Comparison of ENCODE assay signal across 8 mouse cellular contexts in the genomic region with DNA sequence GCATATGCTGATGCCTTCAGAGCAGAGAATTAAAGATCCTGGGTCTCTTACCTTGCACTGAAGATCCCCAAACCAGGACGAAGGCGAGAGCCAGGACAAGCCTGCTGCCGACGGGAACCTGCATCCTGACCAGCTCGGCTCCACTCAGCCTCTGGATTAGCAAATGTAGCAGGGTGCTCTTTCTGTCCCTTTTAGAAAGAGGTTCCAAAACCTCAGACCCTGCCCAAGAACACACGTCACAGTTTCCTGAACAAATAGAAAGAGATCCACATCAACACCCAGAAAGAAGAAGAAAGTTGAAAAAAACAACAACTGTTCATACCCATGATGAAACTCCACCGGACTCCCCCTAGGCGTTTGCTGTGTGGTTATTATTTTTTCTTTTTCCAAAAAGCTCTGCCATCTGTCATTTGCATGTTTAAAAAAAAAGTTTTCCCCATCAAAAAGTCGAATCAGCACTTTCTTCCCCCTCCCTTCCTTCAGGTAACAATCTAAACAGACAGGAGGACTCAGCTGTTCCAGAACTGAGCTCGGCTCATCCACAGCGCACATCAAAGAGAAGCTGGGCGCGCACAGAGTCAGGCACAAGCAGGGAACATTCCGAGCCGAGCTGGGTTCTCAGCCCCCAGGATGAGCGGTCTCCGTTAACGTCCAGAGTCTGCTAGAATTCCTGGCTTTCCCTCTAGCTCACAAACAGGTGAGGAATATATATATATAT. TPM values are rescaled to one million over a fixed set of nuclear protein-coding genes. Genes with fewer than 3 reads are reported as not detected.
A peak's percentile ranks its signal among the peaks of the same experiment; 100 is the strongest.
DNase-seq lines count a peak whose midpoint lies in the region; ATAC-seq and TF ChIP-seq lines count a peak whose summit lies in the region.

No protein-coding gene starts in this region.

- no peak overlapping the region for H3K27ac ChIP-seq in cerebellum, adult 2 months (ENCODE audit: insufficient read depth, low read length)
- H3K27ac ChIP-seq in kidney, adult 2 months (ENCODE audit: insufficient read depth, low read depth, low read length): peak overlapping the region; percentile 82
- H3K27ac ChIP-seq in lung, embryonic 15.5 days: peak overlapping the region; percentile 69
- H3K27ac ChIP-seq in olfactory bulb, adult 2 months (ENCODE audit: insufficient read depth, low read depth, low read length): no peak overlapping the region

- peak overlapping the region; percentile 65 for H3K4me2 ChIP-seq in lung, embryonic 15.5 days

- 15% methylated on average over 18 of the region's 18 CpGs for WGBS in cerebellum, adult 2 months
- WGBS in kidney, adult 2 months: 9% methylated on average over 18 of the region's 18 CpGs
- WGBS in lung, embryonic 15.5 days: 8% methylated on average over 18 of the region's 18 CpGs
- 10% methylated on average over 18 of the region's 18 CpGs for WGBS in olfactory bulb, adult 2 months

- H3K9me3 ChIP-seq in lung, embryonic 15.5 days: no peaks in the 10 kb centered on the region

- DNase-seq in cerebellum, adult 2 months: no peak
- no peak for DNase-seq in cerebellum, postnatal 36 days
- peak; percentile 59 for DNase-seq in embryo, embryonic 11 days
- peak; percentile 87 to 89 for DNase-seq in heart, adult 9 months (ENCODE audit: low spot score in 2 of 2)
- DNase-seq in kidney, adult 2 months: peak; percentile 86
- no peak for DNase-seq in cerebellum, adult 18-20 months

- no peak for TF ChIP-seq POLR2A in cerebellum, adult 2 months (IDR thresholded peaks at IDR 0.05; ENCODE audit: borderline replicate concordance, insufficient read depth, low read length)
- TF ChIP-seq POLR2A in kidney, adult 2 months (IDR thresholded peaks at IDR 0.05; ENCODE audit: low read depth, low read length): peak; percentile 60
- no peak for TF ChIP-seq POLR2A in olfactory bulb, adult 2 months (IDR thresholded peaks at IDR 0.05; ENCODE audit: insufficient read depth, low read depth, low read length)

- no peak overlapping the region for H3K9ac ChIP-seq in lung, embryonic 15.5 days

- no peak for TF ChIP-seq CTCF in cerebellum, adult 2 months (IDR thresholded peaks at IDR 0.05; ENCODE audit: borderline replicate concordance, insufficient read depth, low read depth, low read length)
- TF ChIP-seq CTCF in kidney, adult 2 months (conservative IDR thresholded peaks at IDR 0.05; ENCODE audit: insufficient read depth, insufficient read length, low read depth, low read length): no peak
- TF ChIP-seq CTCF in olfactory bulb, adult 2 months (IDR thresholded peaks at IDR 0.05; ENCODE audit: insufficient read depth, low read depth, low read length): no peak

- peak overlapping the region; percentile 39 for H3K4me3 ChIP-seq in cerebellum, adult 2 months (replicated peaks; ENCODE audit: insufficient read depth, low read depth, low read length)
- peak overlapping the region; percentile 53 for H3K4me3 ChIP-seq in kidney, adult 2 months (ENCODE audit: insufficient read depth, low read depth, low read length)
- H3K4me3 ChIP-seq in lung, embryonic 15.5 days: peak overlapping the region; percentile 34
- H3K4me3 ChIP-seq in olfactory bulb, adult 2 months (ENCODE audit: insufficient read depth, low read depth, low read length): peak overlapping the region; percentile 34

- no peaks in the 10 kb centered on the region for H3K4me1 ChIP-seq in cerebellum, adult 2 months (ENCODE audit: control insufficient read depth, insufficient read depth, low read length)
- H3K4me1 ChIP-seq in kidney, adult 2 months (ENCODE audit: control insufficient read depth, insufficient read depth, low read length): no peaks in the 10 kb centered on the region
- peaks cover 12% of the 10 kb centered on the region; the same call in 1 of the 2 replicates for H3K4me1 ChIP-seq in lung, embryonic 15.5 days
- H3K4me1 ChIP-seq in olfactory bulb, adult 2 months (ENCODE audit: control insufficient read depth, insufficient read depth, low read length): 0 out of 2 replicates have a peak, but pooled peaks cover 3% of the 10 kb centered on the region

- no peak for ATAC-seq in lung, embryonic 15.5 days (ENCODE audit: borderline replicate concordance, extremely low read depth, low FRiP score, low TSS enrichment)

- H3K36me3 ChIP-seq in kidney, adult 2 months (ENCODE audit: control insufficient read depth, insufficient read depth, low read length): no peaks in the 10 kb centered on the region
- H3K36me3 ChIP-seq in lung, embryonic 15.5 days: no peaks in the 10 kb centered on the region

- H3K27me3 ChIP-seq in cerebellum, adult 2 months (ENCODE audit: control insufficient read depth, insufficient read depth, low read length): no peaks in the 10 kb centered on the region; the same call in 1 of the 2 replicates
- H3K27me3 ChIP-seq in kidney, adult 2 months (replicated peaks; ENCODE audit: control insufficient read depth, insufficient read depth, low read length): no peaks in the 10 kb centered on the region
- peaks cover 8% of the 10 kb centered on the region; the same call in 1 of the 2 replicates for H3K27me3 ChIP-seq in lung, embryonic 15.5 days

RNA-seq across cellular contexts. Expression of gene Srgn, which starts 19.5 kb away (rescaled TPM):
- polyA plus RNA-seq in cerebellum, adult 2 months (2012; rRNA removed): 11.2 and 11.3 TPM in 2 replicates
- polyA plus RNA-seq in kidney, adult 2 months (2012; rRNA removed): 20.8 and 34.2 TPM in 2 replicates
- polyA plus RNA-seq in lung, embryonic 15.5 days (2015; fragmentation: Nextera tagmentation; extraction: Ambion mirVana): 43.0 and 50.5 TPM in 2 replicates
- not detected in 2 replicates for polyA plus RNA-seq in olfactory bulb, adult 2 months (2012; ENCODE audit: insufficient read depth, insufficient read length, low replicate concordance, missing spikeins)

RNA-seq across cellular contexts. Expression of gene Vps26a, which starts 21.1 kb away (rescaled TPM):
- 37.1 and 39.2 TPM in 2 replicates for polyA plus RNA-seq in cerebellum, adult 2 months (2012; rRNA removed)
- polyA plus RNA-seq in kidney, adult 2 months (2012; rRNA removed): 16.7 and 24.5 TPM in 2 replicates
- 77.6 and 79.0 TPM in 2 replicates for polyA plus RNA-seq in lung, embryonic 15.5 days (2015; fragmentation: Nextera tagmentation; extraction: Ambion mirVana)
- polyA plus RNA-seq in olfactory bulb, adult 2 months (2012; ENCODE audit: insufficient read depth, insufficient read length, low replicate concordance, missing spikeins): not detected in 2 replicates

RNA-seq across cellular contexts. Expression of gene Supv3l1, which starts 58.2 kb away (rescaled TPM):
- polyA plus RNA-seq in cerebellum, adult 2 months (2012; rRNA removed): 37.3 TPM in 2 replicates
- polyA plus RNA-seq in kidney, adult 2 months (2012; rRNA removed): 22.9 and 25.4 TPM in 2 replicates
- 26.0 and 27.0 TPM in 2 replicates for polyA plus RNA-seq in lung, embryonic 15.5 days (2015; fragmentation: Nextera tagmentation; extraction: Ambion mirVana)
- polyA plus RNA-seq in olfactory bulb, adult 2 months (2012; ENCODE audit: insufficient read depth, insufficient read length, low replicate concordance, missing spikeins): not detected in 2 replicates

RNA-seq across cellular contexts. Expression of gene 4930507D05Rik, which starts 58.5 kb away (rescaled TPM):
- 0.49 and 0.70 TPM in 2 replicates for polyA plus RNA-seq in cerebellum, adult 2 months (2012; rRNA removed)
- polyA plus RNA-seq in kidney, adult 2 months (2012; rRNA removed): 0.14 and 0.16 TPM in 2 replicates
- polyA plus RNA-seq in lung, embryonic 15.5 days (2015; fragmentation: Nextera tagmentation; extraction: Ambion mirVana): 0.46 and 0.55 TPM in 2 replicates
- polyA plus RNA-seq in olfactory bulb, adult 2 months (2012; ENCODE audit: insufficient read depth, insufficient read length, low replicate concordance, missing spikeins): not detected in 2 replicates

Comparison
In these comparisons a context has a peak if more than half of its experiments do, and no peak if none do; other contexts are left out.
1. DNase-seq: peak in embryo, embryonic 11 days (single experiment), heart, adult 9 months (2 of 2) and kidney, adult 2 months (single experiment); none in cerebellum, adult 2 months (0 of 2), cerebellum, postnatal 36 days (0 of 2) and cerebellum, adult 18-20 months (0 of 2).
2. H3K27ac ChIP-seq: peak in kidney, adult 2 months (single experiment) and lung, embryonic 15.5 days (single experiment); none in cerebellum, adult 2 months (single experiment) and olfactory bulb, adult 2 months (single experiment).
3. RNA of gene Supv3l1, which starts 58.2 kb away (polyA plus RNA-seq): 37.3 TPM in cerebellum, adult 2 months, 26.0 to 27.0 TPM in lung, embryonic 15.5 days and 22.9 to 25.4 TPM in kidney, adult 2 months; not detected in olfactory bulb, adult 2 months; every median in the first group is over 10 times any median in the second.
4. Peak in every context shown above with its lines, with median percentiles within 50 percentile points of each other: H3K4me3 ChIP-seq.